Mouse (Mus musculus) MEL (cell line): ENCODE data around the gene Mettl17. TPM values are rescaled to one million over a fixed set of nuclear protein-coding genes. Genes with fewer than 3 reads are reported as not detected.

Source experiments
- DNase-seq: peaks from one replicate; pipeline ENCODE4 v3.0.0; 2011; ENCODE audit warnings: low read depth, low spot score
- H3K27ac ChIP-seq: 2 replicates; pipeline ENCODE4 v1.5.1; 2012; ENCODE audit warnings: low read depth, mild to moderate bottlenecking, control low read depth, low read length, moderate library complexity; ENCODE audit not compliant: control insufficient read depth
- H3K27me3 ChIP-seq, 2 experiments: fragments of 150-350 bp in 1 of 2; sonication (generic) in 1 of 2; 2 replicates each; pipeline ENCODE4 v1.6.1; 2012; ENCODE audit warnings: low read length in 2 of 2, mild to moderate bottlenecking in 2 of 2, improper control_type of control experiment in 1 of 2, moderate library complexity in 1 of 2; ENCODE audit not compliant: insufficient read depth in 2 of 2, control insufficient read depth in 1 of 2
- H3K36me3 ChIP-seq, 2 experiments: 2 replicates each; pipeline ENCODE4 v1.6.1; 2012 to 2014; ENCODE audit warnings: low read length in 2 of 2, improper control_type of control experiment in 1 of 2, inconsistent platforms in 1 of 2, mild to moderate bottlenecking in 1 of 2; ENCODE audit not compliant: insufficient read depth in 2 of 2, control insufficient read depth in 1 of 2
- H3K4me1 ChIP-seq, 2 experiments: fragments of 150-350 bp in 1 of 2; sonication (generic) in 1 of 2; 2 replicates each; pipeline ENCODE4 v1.6.1; 2012; ENCODE audit warnings: low read length in 2 of 2, improper control_type of control experiment in 1 of 2, mild to moderate bottlenecking in 1 of 2; ENCODE audit not compliant: insufficient read depth in 2 of 2, control insufficient read depth in 1 of 2
- H3K4me3 ChIP-seq, 2 experiments: fragments of 150-350 bp in 1 of 2; sonication (generic) in 1 of 2; 2 replicates each; pipeline ENCODE4 v1.5.1; 2012; ENCODE audit warnings: low read depth in 2 of 2, low read length in 2 of 2, mild to moderate bottlenecking in 2 of 2, moderate library complexity in 2 of 2, control low read depth in 1 of 2, improper control_type of control experiment in 1 of 2; ENCODE audit not compliant: control insufficient read depth in 1 of 2, insufficient read depth in 1 of 2
- H3K79me2 ChIP-seq: 2 replicates; pipeline ENCODE4 v1.6.1; 2012; ENCODE audit warnings: mild to moderate bottlenecking, low read length, moderate library complexity; ENCODE audit not compliant: control insufficient read depth, poor library complexity, insufficient read depth
- H3K9ac ChIP-seq: 2 replicates; pipeline ENCODE4 v1.6.1; 2012; ENCODE audit warnings: low read depth, mild to moderate bottlenecking, control low read depth, low read length, moderate library complexity; ENCODE audit not compliant: control insufficient read depth, poor library complexity, severe bottlenecking
- H3K9me3 ChIP-seq: fragments of 150-350 bp; sonication (generic); replicated peaks from 2 replicates; pipeline ENCODE4 v1.6.1; 2012; ENCODE audit warnings: mild to moderate bottlenecking, low read length, improper control_type of control experiment, moderate library complexity; ENCODE audit not compliant: insufficient read depth
- CHD1 ChIP-seq: IDR thresholded peaks from 2 replicates; pipeline ENCODE4 v1.6.1; 2012; ENCODE audit warnings: low read depth, mild to moderate bottlenecking, inconsistent platforms, low read length, improper control_type of control experiment
- EP300 ChIP-seq, 2 experiments: IDR thresholded peaks; 2 replicates each; pipeline ENCODE4 v1.6.1; 2011; ENCODE audit warnings: improper control_type of control experiment in 2 of 2, low read length in 2 of 2, low read depth in 1 of 2, mild to moderate bottlenecking in 1 of 2
- GATA1 ChIP-seq: IDR thresholded peaks from 2 replicates; pipeline ENCODE4 v1.6.1; 2011; ENCODE audit warnings: low read depth, low read length, improper control_type of control experiment
- MAFK ChIP-seq: IDR thresholded peaks from 2 replicates; pipeline ENCODE4 v1.6.1; 2011; ENCODE audit warnings: low read depth, mild to moderate bottlenecking, low read length, improper control_type of control experiment, borderline replicate concordance
- MAZ ChIP-seq: IDR thresholded peaks from 2 replicates; pipeline ENCODE4 v1.6.1; 2012; ENCODE audit warnings: low read depth, mild to moderate bottlenecking, inconsistent platforms, low read length, improper control_type of control experiment
- MYB ChIP-seq: IDR thresholded peaks from 2 replicates; pipeline ENCODE4 v1.6.1; 2011; ENCODE audit warnings: mild to moderate bottlenecking, low read depth, low read length, improper control_type of control experiment
- POLR2A ChIP-seq, 2 experiments: IDR thresholded peaks; 2 replicates each; pipeline ENCODE4 v1.6.1; 2011 to 2012; ENCODE audit warnings: low read length in 2 of 2, mild to moderate bottlenecking in 2 of 2, control low read depth in 1 of 2, improper control_type of control experiment in 1 of 2, low read depth in 1 of 2, moderate library complexity in 1 of 2; ENCODE audit not compliant: control insufficient read depth in 1 of 2, insufficient read depth in 1 of 2, poor library complexity in 1 of 2
- POLR2AphosphoS2 ChIP-seq: IDR thresholded peaks from 2 replicates; pipeline ENCODE4 v1.6.1; 2011; ENCODE audit warnings: low read length, improper control_type of control experiment
- POLR2AphosphoS5 ChIP-seq: IDR thresholded peaks from 2 replicates; pipeline ENCODE4 v1.6.1; 2012; ENCODE audit warnings: low read depth, borderline replicate concordance, mild to moderate bottlenecking, inconsistent platforms, low read length, moderate library complexity, mixed read lengths
- RAD21 ChIP-seq: IDR thresholded peaks from 2 replicates; pipeline ENCODE4 v1.6.1; 2011; ENCODE audit warnings: mild to moderate bottlenecking, low read depth, low read length, improper control_type of control experiment
- SIN3A ChIP-seq: IDR thresholded peaks from 2 replicates; pipeline ENCODE4 v1.6.1; 2012; ENCODE audit warnings: low read length, improper control_type of control experiment, inconsistent platforms
- TBP ChIP-seq: IDR thresholded peaks from 2 replicates; pipeline ENCODE4 v1.8.0; 2011; ENCODE audit warnings: low read depth, low read length, improper control_type of control experiment
- UBTF ChIP-seq: IDR thresholded peaks from 2 replicates; pipeline ENCODE4 v1.6.1; 2012; ENCODE audit warnings: low read depth, mild to moderate bottlenecking, inconsistent platforms, low read length, improper control_type of control experiment, moderate library complexity, borderline replicate concordance; ENCODE audit not compliant: insufficient read depth
- USF2 ChIP-seq, 2 experiments: IDR thresholded peaks; 2 replicates each; pipeline ENCODE4 v1.6.1; 2011 to 2012; ENCODE audit warnings: improper control_type of control experiment in 2 of 2, low read length in 2 of 2, borderline replicate concordance in 1 of 2, inconsistent platforms in 1 of 2, low read depth in 1 of 2, mild to moderate bottlenecking in 1 of 2; ENCODE audit not compliant: insufficient read depth in 1 of 2
- ZKSCAN1 ChIP-seq: IDR thresholded peaks from 2 replicates; pipeline ENCODE4 v1.6.1; 2012; ENCODE audit warnings: low read depth, mild to moderate bottlenecking, inconsistent platforms, low read length, improper control_type of control experiment, moderate library complexity
- polyA plus RNA-seq, 2 experiments: library from polyadenylated mRNA; stranded (reverse) in 1 of 2; unstranded in 1 of 2; fragments of >175 nt in 1 of 2; fragments of >200 nt in 1 of 2; gene quantifications; 2 replicates each; pipeline versions ENCODE4 v1.2.1 to v1.2.4; 2012; ENCODE audit warnings: low replicate concordance in 2 of 2, low read depth in 1 of 2; ENCODE audit not compliant: insufficient read length in 2 of 2, insufficient read depth in 1 of 2, missing spikeins in 1 of 2
- total RNA-seq: library from RNA; depleted of rRNA; stranded (reverse); fragments of 300-350 nt; gene quantifications from 2 replicates; pipeline ENCODE4 v1.2.3, GENCODE M21; 2012

Mettl17 gene
- total and polyA plus RNA-seq, 3 experiments, result 28.3 to 54.4 TPM; not detected in 1

- DNase-seq, result peak; percentile 94
- Histone ChIP-seq H3K9ac (peak overlapping the region; percentile 54), H3K4me3 (peak overlapping the region; percentile 70 to 97), H3K27ac (no peak overlapping the region; the same call in 1 of the 2 replicates), H3K79me2 (no peaks in the 10 kb centered on the region), H3K27me3 (no peaks in the 10 kb centered on the region), H3K36me3 (peaks cover 0 to 5% of the 10 kb centered on the region in 2 experiments; a peak in 2 of 4 replicates), H3K9me3 (no peaks in the 10 kb centered on the region), H3K4me1 (peaks cover 2 to 9% of the 10 kb centered on the region in 2 experiments)
- TF ChIP-seq SIN3A (peak; percentile 38; the same call in 1 of the 2 replicates), TBP (peak; percentile 31; the same call in 1 of the 2 replicates), POLR2A (IDR thresholded peaks at IDR 0.05; ENCODE audit: control insufficient read depth in 1 of 2, insufficient read depth in 1 of 2, low read depth in 1 of 2, low read length in 2 of 2, poor library complexity in 1 of 2) (peak in 1 of 2 experiments; percentile 8; a peak in 1 of 4 replicates), GATA1 (no peak), MAZ (peak; percentile 71), CHD1 (no peak)
Measured at GRCm38 (mm10) chr14:51913062-51913959, 28.7 kb downstream of the Mettl17 start.

- Histone ChIP-seq H3K79me2 (no peaks in the 10 kb centered on the region), H3K9ac (peak within 1 kb of the TSS; percentile 54), H3K9me3 (no peaks in the 10 kb centered on the region), H3K27me3 (no peaks in the 10 kb centered on the region), H3K4me1 (peaks cover 2 to 9% of the 10 kb centered on the region in 2 experiments), H3K4me3 (peak within 1 kb of the TSS; percentile 70 to 97), H3K36me3 (peaks cover 0 to 5% of the 10 kb centered on the region in 2 experiments; a peak in 2 of 4 replicates), H3K27ac (no peak within 1 kb of the TSS)
- no peak for TF ChIP-seq POLR2AphosphoS2
- peak; percentile 39 for DNase-seq
Measured at GRCm38 (mm10) chr14:51913960-51914762, 29.5 kb downstream of the Mettl17 start, which contains the start of gene Ndrg2. Gene Ndrg2, minus strand, starts transcription at chr14:51914158.

GRCm38 (mm10) chr14:51915030-51915429 is 30.4 kb downstream of the Mettl17 start:
- TF ChIP-seq CHD1 (no peak), UBTF (no peak), EP300 (IDR thresholded peaks at IDR 0.05; ENCODE audit: low read depth in 1 of 2, low read length in 2 of 2) (peak in 1 of 2 experiments; percentile 10; a peak in 1 of 4 replicates), USF2 (IDR thresholded peaks at IDR 0.05; ENCODE audit: borderline replicate concordance in 1 of 2, insufficient read depth in 1 of 2, low read depth in 1 of 2, low read length in 2 of 2) (no peak), RAD21 (no peak), MYB (no peak), MAFK (no peak), POLR2AphosphoS5 (no peak), ZKSCAN1 (no peak), TBP (0 out of 2 replicates have a peak, but pooled peaks have one; percentile 15)
- TF ChIP-seq, all 39 proteins: peak for 2
- peaks cover 0 to 5% of the 10 kb centered on the region in 2 experiments; a peak in 2 of 4 replicates for H3K36me3 ChIP-seq
- peak; percentile 46 for DNase-seq
- H3K4me3 ChIP-seq, result no peak overlapping the region
- no peaks in the 10 kb centered on the region for H3K9me3 ChIP-seq
- peaks cover 2 to 9% of the 10 kb centered on the region in 2 experiments for H3K4me1 ChIP-seq
- H3K79me2 ChIP-seq, result no peaks in the 10 kb centered on the region
- H3K9ac ChIP-seq, result no peak overlapping the region
- no peaks in the 10 kb centered on the region for H3K27me3 ChIP-seq
- no peak overlapping the region for H3K27ac ChIP-seq
